Mouse (Mus musculus): Measurements from ENCODE around the gene Plekhh2. TPM values are rescaled to one million over a fixed set of nuclear protein-coding genes. Genes with fewer than 3 reads are reported as not detected.

Gene Plekhh2
- total and polyA plus RNA-seq, 3 experiments: 0.04 TPM; not detected in 2

DNA sequence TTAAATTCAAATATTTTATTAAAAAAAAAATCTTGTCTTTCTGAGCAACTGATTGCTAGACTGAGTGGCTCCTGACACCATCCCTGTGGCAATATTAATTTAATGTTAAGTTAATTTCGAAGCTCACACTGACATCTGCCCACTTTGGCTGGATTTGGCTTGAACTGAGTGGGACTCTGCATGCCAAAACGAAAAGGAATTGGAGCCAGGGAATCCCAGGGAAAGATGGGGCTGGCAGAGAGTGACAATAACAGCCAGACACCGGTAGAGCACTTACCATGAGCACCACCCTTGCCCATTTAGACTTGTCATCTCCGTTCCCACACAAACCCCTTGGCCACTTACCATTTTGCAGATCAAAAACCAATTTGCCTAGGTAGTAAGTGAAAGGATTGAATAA lies 33.4 kb upstream of the Plekhh2 start:
- TF ChIP-seq POLR2A (IDR thresholded peaks at IDR 0.05; ENCODE audit: control insufficient read depth in 1 of 2, insufficient read depth in 1 of 2, low read depth in 1 of 2, low read length in 2 of 2, poor library complexity in 1 of 2): no peak
- Histone ChIP-seq H3K27ac (ENCODE audit: control insufficient read depth, low read depth, low read length) (no peak overlapping the region), H3K9ac (ENCODE audit: control insufficient read depth, low read depth, low read length, poor library complexity, severe bottlenecking) (no peak overlapping the region), H3K4me1 (ENCODE audit: control insufficient read depth in 1 of 2, insufficient read depth in 2 of 2, low read length in 2 of 2) (no peaks in the 10 kb centered on the region), H3K36me3 (ENCODE audit: control insufficient read depth in 1 of 2, insufficient read depth in 2 of 2, low read length in 2 of 2) (no peaks in the 10 kb centered on the region), H3K4me3 (ENCODE audit: control insufficient read depth in 1 of 2, insufficient read depth in 1 of 2, low read depth in 2 of 2, low read length in 2 of 2) (no peak overlapping the region), H3K27me3 (ENCODE audit: control insufficient read depth in 1 of 2, insufficient read depth in 2 of 2, low read length in 2 of 2) (peaks cover 2 to 5% of the 10 kb centered on the region in 2 experiments; a peak in 3 of 4 replicates), H3K79me2 (ENCODE audit: control insufficient read depth, insufficient read depth, low read length, poor library complexity) (no peaks in the 10 kb centered on the region), H3K9me3 (replicated peaks; ENCODE audit: insufficient read depth, low read length) (no peaks in the 10 kb centered on the region)
- DNase-seq (ENCODE audit: low read depth, low spot score): no peak

GRCm38 (mm10) chr17:84480464-84481355 lies 31.0 kb upstream of the Plekhh2 start:
- Histone ChIP-seq H3K9me3 (replicated peaks; ENCODE audit: insufficient read depth, low read length) (no peaks in the 10 kb centered on the region), H3K9ac (ENCODE audit: control insufficient read depth, low read depth, low read length, poor library complexity, severe bottlenecking) (no peak overlapping the region), H3K79me2 (ENCODE audit: control insufficient read depth, insufficient read depth, low read length, poor library complexity) (no peaks in the 10 kb centered on the region), H3K27ac (ENCODE audit: control insufficient read depth, low read depth, low read length) (no peak overlapping the region), H3K4me3 (ENCODE audit: control insufficient read depth in 1 of 2, insufficient read depth in 1 of 2, low read depth in 2 of 2, low read length in 2 of 2) (no peak overlapping the region), H3K4me1 (ENCODE audit: control insufficient read depth in 1 of 2, insufficient read depth in 2 of 2, low read length in 2 of 2) (no peaks in the 10 kb centered on the region), H3K36me3 (ENCODE audit: control insufficient read depth in 1 of 2, insufficient read depth in 2 of 2, low read length in 2 of 2) (no peaks in the 10 kb centered on the region), H3K27me3 (ENCODE audit: control insufficient read depth in 1 of 2, insufficient read depth in 2 of 2, low read length in 2 of 2) (peaks cover 0 to 2% of the 10 kb centered on the region in 2 experiments; a peak in 2 of 4 replicates)
- TF ChIP-seq RAD21 (IDR thresholded peaks at IDR 0.05; ENCODE audit: low read depth, low read length): peak; percentile 66
- no peak for TF ChIP-seq E2F4 (IDR thresholded peaks at IDR 0.05; ENCODE audit: borderline replicate concordance, low read depth, low read length)
- TF ChIP-seq SMC3 (IDR thresholded peaks at IDR 0.05; ENCODE audit: low read depth, low read length): peak; percentile 69
- TF ChIP-seq MYC (IDR thresholded peaks at IDR 0.05; ENCODE audit: low read depth, low read length): no peak
- TF ChIP-seq ZC3H11A (IDR thresholded peaks at IDR 0.05; ENCODE audit: low read depth, low read length): peak; percentile 44
- peak; percentile 43 to 67 (median 49) for TF ChIP-seq CTCF (IDR thresholded peaks at IDR 0.05 in 2 of 3, conservative IDR thresholded peaks at IDR 0.05 in 1 of 3; ENCODE audit: control insufficient read depth in 1 of 3, insufficient read depth in 1 of 3, low read depth in 2 of 3, low read length in 3 of 3, poor library complexity in 1 of 3, severe bottlenecking in 1 of 3)
- peak; percentile 29 for DNase-seq (ENCODE audit: low read depth, low spot score)

DNA sequence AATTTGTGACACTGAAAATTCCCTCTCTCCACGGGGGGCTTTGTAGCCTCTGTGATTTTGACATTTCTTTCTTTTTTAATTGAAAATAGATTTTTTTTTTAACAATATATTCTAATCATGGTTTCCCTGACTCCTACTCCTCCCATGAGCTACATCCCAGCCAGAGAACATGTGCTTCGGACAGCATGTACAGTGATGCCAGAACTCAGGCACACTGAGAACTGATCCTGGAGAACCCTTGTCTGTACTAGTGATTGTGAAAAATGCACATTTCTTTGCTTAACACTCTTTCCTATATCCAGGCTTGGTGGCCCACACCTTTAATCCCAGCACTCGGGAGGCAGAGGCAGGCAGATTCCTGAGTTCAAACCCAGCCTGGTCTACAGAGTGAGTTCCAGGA lies 28.9 kb upstream of the Plekhh2 start:
- DNase-seq (ENCODE audit: low read depth, low spot score): no peak
- H3K9me3 ChIP-seq (replicated peaks; ENCODE audit: insufficient read depth, low read length): no peaks in the 10 kb centered on the region
- no peak overlapping the region for H3K4me3 ChIP-seq (ENCODE audit: control insufficient read depth in 1 of 2, insufficient read depth in 1 of 2, low read depth in 2 of 2, low read length in 2 of 2)
- peaks cover 2 to 4% of the 10 kb centered on the region in 2 experiments for H3K27me3 ChIP-seq (ENCODE audit: control insufficient read depth in 1 of 2, insufficient read depth in 2 of 2, low read length in 2 of 2)
- H3K4me1 ChIP-seq (ENCODE audit: control insufficient read depth in 1 of 2, insufficient read depth in 2 of 2, low read length in 2 of 2): no peaks in the 10 kb centered on the region
- no peak overlapping the region for H3K9ac ChIP-seq (ENCODE audit: control insufficient read depth, low read depth, low read length, poor library complexity, severe bottlenecking)
- no peaks in the 10 kb centered on the region for H3K36me3 ChIP-seq (ENCODE audit: control insufficient read depth in 1 of 2, insufficient read depth in 2 of 2, low read length in 2 of 2)
- TF ChIP-seq MXI1 (IDR thresholded peaks at IDR 0.05; ENCODE audit: low read depth, low read length) (no peak), MAX (IDR thresholded peaks at IDR 0.05; ENCODE audit: low read length) (no peak), ETS1 (IDR thresholded peaks at IDR 0.05; ENCODE audit: low read depth, low read length) (no peak), EP300 (IDR thresholded peaks at IDR 0.05; ENCODE audit: low read depth in 1 of 2, low read length in 2 of 2) (no peak), MAFK (IDR thresholded peaks at IDR 0.05; ENCODE audit: borderline replicate concordance, low read depth, low read length) (no peak), ZKSCAN1 (IDR thresholded peaks at IDR 0.05; ENCODE audit: low read depth, low read length) (no peak), E2F4 (IDR thresholded peaks at IDR 0.05; ENCODE audit: borderline replicate concordance, low read depth, low read length) (no peak), USF2 (IDR thresholded peaks at IDR 0.05; ENCODE audit: borderline replicate concordance in 1 of 2, insufficient read depth in 1 of 2, low read depth in 1 of 2, low read length in 2 of 2) (no peak), ZNF384 (IDR thresholded peaks at IDR 0.05; ENCODE audit: low read depth, low read length) (no peak), TAL1 (IDR thresholded peaks at IDR 0.05; ENCODE audit: low read length) (no peak)
- no peaks in the 10 kb centered on the region for H3K79me2 ChIP-seq (ENCODE audit: control insufficient read depth, insufficient read depth, low read length, poor library complexity)
- no peak overlapping the region for H3K27ac ChIP-seq (ENCODE audit: control insufficient read depth, low read depth, low read length)

Data from MEL (cell line).